Mouse (Mus musculus) liver, postnatal 0 days (tissue): ENCODE measurements around the gene Sptan1.

Experiments
- CTCF ChIP-seq: sonication (generic); IDR thresholded peaks from 2 replicates; pipeline ENCODE4 v1.5.1; 2016; ENCODE audit warnings: antibody characterized with exemption, low read depth
- EP300 ChIP-seq: IDR thresholded peaks from 2 replicates; pipeline ENCODE4 v1.6.1; 2016; ENCODE audit warnings: antibody characterized with exemption, low read depth, mild to moderate bottlenecking

DNA sequence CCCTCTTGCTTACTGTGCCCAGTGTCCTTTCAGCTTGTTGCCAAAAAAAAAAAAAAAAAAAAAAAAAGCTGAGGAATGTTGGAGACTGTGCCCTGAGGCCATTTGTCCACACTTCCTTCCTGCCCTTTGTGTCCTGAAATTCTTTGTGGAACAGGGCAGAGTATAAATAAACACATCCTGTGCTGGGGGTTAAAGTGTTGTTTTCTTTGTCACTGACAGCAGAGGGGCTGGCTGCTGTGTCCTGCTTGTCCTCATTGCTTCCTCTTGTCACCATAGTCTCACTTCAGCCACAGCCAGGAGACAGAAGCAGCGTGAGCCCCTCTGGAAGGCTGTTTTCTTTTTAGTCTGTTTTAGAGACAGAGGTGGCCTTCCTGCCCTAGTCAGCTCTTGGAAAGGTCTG lies 20.6 kb upstream of the Sptan1 start:
- peak; percentile 45; the same call in 1 of the 2 replicates for TF ChIP-seq EP300
- no peak for TF ChIP-seq CTCF
